Mouse (Mus musculus) CH12.LX (cell line): ENCODE results near the gene Irf4. TPM values are rescaled to one million over a fixed set of nuclear protein-coding genes. Genes with fewer than 3 reads are reported as not detected.

Source experiments
- DNase-seq: peaks from one replicate; pipeline ENCODE4 v3.0.0-alpha.2; 2013; ENCODE audit errors: extremely low read depth
- H3K27ac ChIP-seq: 2 replicates; pipeline ENCODE4 v1.5.1; 2012; ENCODE audit warnings: low read depth, mild to moderate bottlenecking, control low read depth, moderate library complexity; ENCODE audit not compliant: insufficient read depth
- H3K27me3 ChIP-seq: replicated peaks from 2 replicates; pipeline ENCODE3; 2012; ENCODE audit warnings: inconsistent platforms
- H3K36me3 ChIP-seq, 2 experiments: replicated peaks in 1 of 2; 2 replicates each; pipeline versions ENCODE3 to v1.6.1; 2012; ENCODE audit warnings: inconsistent platforms in 1 of 2, low read length in 1 of 2, mild to moderate bottlenecking in 1 of 2, mixed read lengths in 1 of 2, moderate library complexity in 1 of 2; ENCODE audit not compliant: control insufficient read depth in 1 of 2, insufficient read depth in 1 of 2
- H3K4me1 ChIP-seq, 2 experiments: 2 replicates each; pipeline ENCODE4 v1.6.1; 2012; ENCODE audit warnings: inconsistent platforms in 1 of 2, moderate library complexity in 1 of 2; ENCODE audit not compliant: insufficient read depth in 2 of 2, control insufficient read depth in 1 of 2
- H3K4me2 ChIP-seq: 2 replicates; pipeline ENCODE4 v1.6.1; 2012; ENCODE audit warnings: low read depth, mild to moderate bottlenecking, control low read depth; ENCODE audit not compliant: poor library complexity, insufficient read depth, severe bottlenecking
- H3K4me3 ChIP-seq, 3 experiments: fragments of 150-350 bp in 1 of 3; sonication (generic) in 1 of 3; replicated peaks in 1 of 3; 2 replicates each; pipeline versions ENCODE3 to v1.5.1; 2011 to 2012; ENCODE audit warnings: low read depth in 2 of 3, low read length in 2 of 3, mild to moderate bottlenecking in 2 of 3, moderate library complexity in 2 of 3, control low read depth in 1 of 3, improper control_type of control experiment in 1 of 3, inconsistent platforms in 1 of 3, mixed read lengths in 1 of 3; ENCODE audit not compliant: poor library complexity in 1 of 3
- H3K79me2 ChIP-seq: replicated peaks from 2 replicates; pipeline ENCODE4 v1.6.1; 2012; ENCODE audit warnings: mild to moderate bottlenecking, moderate library complexity; ENCODE audit not compliant: control insufficient read depth, poor library complexity, insufficient read depth, severe bottlenecking; ENCODE audit errors: extremely low read depth
- H3K9ac ChIP-seq: 2 replicates; pipeline ENCODE4 v1.6.1; 2012; ENCODE audit warnings: low read depth, mild to moderate bottlenecking, control low read depth, moderate library complexity; ENCODE audit not compliant: insufficient read depth
- H3K9me3 ChIP-seq: replicated peaks from 2 replicates; pipeline ENCODE3; 2012; ENCODE audit warnings: low read length, inconsistent platforms, mixed read lengths
- BHLHE40 ChIP-seq: IDR thresholded peaks from 2 replicates; pipeline ENCODE4 v1.6.1; 2011; ENCODE audit warnings: mild to moderate bottlenecking, low read depth, low read length, improper control_type of control experiment
- CHD2 ChIP-seq: IDR thresholded peaks from 2 replicates; pipeline ENCODE4 v1.6.1; 2011; ENCODE audit warnings: low read length, improper control_type of control experiment
- CTCF ChIP-seq, 2 experiments: IDR thresholded peaks in 1 of 2; conservative IDR thresholded peaks in 1 of 2; 2 replicates each; pipeline ENCODE4 v1.5.1; 2011 to 2012; ENCODE audit warnings: low read depth in 2 of 2, low read length in 2 of 2, improper control_type of control experiment in 1 of 2, inconsistent platforms in 1 of 2, mild to moderate bottlenecking in 1 of 2, moderate library complexity in 1 of 2
- E2F4 ChIP-seq: IDR thresholded peaks from 2 replicates; pipeline ENCODE4 v1.6.1; 2011; ENCODE audit warnings: low read depth, low read length, improper control_type of control experiment; ENCODE audit not compliant: insufficient replicate concordance
- ELF1 ChIP-seq: IDR thresholded peaks from 2 replicates; pipeline ENCODE4 v1.6.1; 2014; ENCODE audit warnings: low read depth, mild to moderate bottlenecking, inconsistent platforms, low read length, improper control_type of control experiment
- ETS1 ChIP-seq: conservative IDR thresholded peaks from 2 replicates; pipeline ENCODE4 v1.6.1; 2012; ENCODE audit warnings: low read depth, mild to moderate bottlenecking, inconsistent platforms, low read length, improper control_type of control experiment, moderate library complexity
- GABPA ChIP-seq: IDR thresholded peaks from 2 replicates; pipeline ENCODE4 v1.6.1; 2012; ENCODE audit warnings: low read depth, low read length, improper control_type of control experiment, inconsistent platforms; ENCODE audit not compliant: insufficient replicate concordance
- HCFC1 ChIP-seq: IDR thresholded peaks from 2 replicates; pipeline ENCODE4 v1.6.1; 2012; ENCODE audit warnings: low read depth, mild to moderate bottlenecking, inconsistent platforms, low read length, improper control_type of control experiment
- JUND ChIP-seq: conservative IDR thresholded peaks from 2 replicates; pipeline ENCODE4 v1.6.1; 2011; ENCODE audit warnings: low read depth, low read length, improper control_type of control experiment
- KAT2A ChIP-seq: IDR thresholded peaks from 2 replicates; pipeline ENCODE4 v1.6.1; 2012; ENCODE audit warnings: low read length, improper control_type of control experiment, inconsistent platforms; ENCODE audit not compliant: insufficient replicate concordance
- MAFK ChIP-seq: IDR thresholded peaks from 2 replicates; pipeline ENCODE4 v1.6.1; 2011; ENCODE audit warnings: low read length, improper control_type of control experiment; ENCODE audit not compliant: insufficient replicate concordance
- MAZ ChIP-seq: IDR thresholded peaks from 2 replicates; pipeline ENCODE4 v1.6.1; 2012; ENCODE audit warnings: low read depth, mild to moderate bottlenecking, inconsistent platforms, low read length, improper control_type of control experiment, moderate library complexity
- MEF2A ChIP-seq: IDR thresholded peaks from 2 replicates; pipeline ENCODE4 v1.6.1; 2014; ENCODE audit warnings: low read depth, mild to moderate bottlenecking, inconsistent platforms, low read length, improper control_type of control experiment, borderline replicate concordance
- NELFE ChIP-seq: IDR thresholded peaks from 2 replicates; pipeline ENCODE4 v1.6.1; 2011; ENCODE audit warnings: low read depth, low read length, improper control_type of control experiment
- PAX5 ChIP-seq: IDR thresholded peaks from 2 replicates; pipeline ENCODE4 v1.6.1; 2012; ENCODE audit warnings: low read length, inconsistent platforms, mixed read lengths
- RAD21 ChIP-seq: IDR thresholded peaks from 2 replicates; pipeline ENCODE4 v1.6.1; 2011; ENCODE audit warnings: low read depth, mild to moderate bottlenecking, low read length, improper control_type of control experiment, moderate library complexity
- RCOR1 ChIP-seq: conservative IDR thresholded peaks from 2 replicates; pipeline ENCODE4 v1.6.1; 2012; ENCODE audit warnings: low read depth, mild to moderate bottlenecking, inconsistent platforms, low read length, improper control_type of control experiment
- UBTF ChIP-seq: IDR thresholded peaks from 2 replicates; pipeline ENCODE4 v1.6.1; 2012; ENCODE audit warnings: low read depth, mild to moderate bottlenecking, inconsistent platforms, low read length, improper control_type of control experiment, moderate library complexity
- USF2 ChIP-seq: conservative IDR thresholded peaks from 2 replicates; pipeline ENCODE4 v1.6.1; 2011; ENCODE audit warnings: low read depth, low read length, improper control_type of control experiment
- ZC3H11A ChIP-seq: IDR thresholded peaks from 2 replicates; pipeline ENCODE4 v1.6.1; 2012; ENCODE audit warnings: low read depth, mild to moderate bottlenecking, inconsistent platforms, low read length, improper control_type of control experiment
- ZMIZ1 ChIP-seq: IDR thresholded peaks from 2 replicates; pipeline ENCODE4 v1.6.1; 2012; ENCODE audit warnings: low read depth, mild to moderate bottlenecking, inconsistent platforms, low read length, improper control_type of control experiment
- ZNF384 ChIP-seq: IDR thresholded peaks from 2 replicates; pipeline ENCODE4 v1.6.1; 2012; ENCODE audit warnings: low read depth, low read length, improper control_type of control experiment, inconsistent platforms
- dilution Hi-C: fragments of 300-500 bp; cut with MboI; formaldehyde crosslinking; loops from 2 replicates; pipeline ENCODE4 v1.14.3; 2020; ENCODE audit warnings: low sequenced_read_pairs; ENCODE audit not compliant: extremely low pct_unique_long_range_greater_than_20kb, extremely low pct_ligation_motif_present
- in situ Hi-C: fragments of 300-500 bp; cut with MboI; formaldehyde crosslinking; loops from 3 replicates; pipeline ENCODE4 v1.14.3; 2019; ENCODE audit warnings: low sequenced_read_pairs, low pct_ligation_motif_present, low pct_unique_long_range_greater_than_20kb, mixed read lengths
- polyA plus RNA-seq: library from polyadenylated mRNA; unstranded; fragments of >175 nt; gene quantifications from 2 replicates; pipeline ENCODE4 v1.2.1, GENCODE M21; 2012; ENCODE audit warnings: low read depth; ENCODE audit not compliant: insufficient read length
- total RNA-seq, 2 experiments: library from RNA; depleted of rRNA; stranded (reverse); fragments of 300-350 nt in 1 of 2; fragments of >200 nt in 1 of 2; gene quantifications; 2 replicates each; pipeline ENCODE4 v1.2.3; 2012 to 2014

The Irf4 gene
- total and polyA plus RNA-seq, 3 experiments: 81.7 to 142 (median 115) TPM

DNA sequence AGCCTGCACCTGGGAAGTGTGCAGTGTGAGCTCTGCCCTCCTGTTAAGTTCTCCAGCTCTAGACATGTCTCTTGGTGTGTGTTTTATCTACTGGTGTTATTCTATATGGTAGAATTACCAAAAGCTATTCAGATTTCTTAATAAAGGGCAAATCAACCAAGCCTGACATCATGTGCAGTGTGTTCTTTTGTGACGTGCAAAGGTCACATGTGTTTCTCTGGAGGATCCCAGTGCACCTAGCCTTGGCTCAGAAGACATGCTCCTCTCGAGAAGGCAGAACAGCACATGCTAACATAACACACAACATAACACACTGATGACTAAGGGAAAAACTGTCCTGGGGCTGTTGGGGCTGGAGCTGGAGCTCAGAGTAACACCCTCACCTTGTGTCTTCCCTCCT is 38.0 kb upstream of the Irf4 start (continued):
- TF ChIP-seq ELF1: no peak
- TF ChIP-seq GABPA: no peak

DNA sequence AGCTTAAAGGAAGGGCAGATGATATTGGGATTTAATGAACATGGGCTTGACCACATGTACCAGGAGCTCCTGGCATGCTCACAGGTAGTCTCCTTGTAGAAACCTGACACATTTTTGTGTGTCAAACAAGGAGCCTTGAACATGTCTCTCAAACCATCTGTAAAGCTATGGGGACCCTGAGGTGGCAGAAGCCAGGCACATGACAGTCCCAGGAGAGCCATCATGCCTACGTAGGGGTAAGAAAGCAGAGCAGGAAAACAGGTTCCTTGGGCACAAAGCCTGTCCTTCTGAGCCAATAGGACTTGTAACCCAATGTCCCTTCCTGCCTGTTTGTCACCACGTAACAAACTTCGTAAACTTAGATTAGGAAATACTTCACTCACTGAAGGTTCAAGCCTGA is 37.3 kb upstream of the Irf4 start:
- no peaks in the 10 kb centered on the region for H3K9me3 ChIP-seq
- H3K36me3 ChIP-seq: peaks cover 33 to 46% of the 10 kb centered on the region in 2 experiments
- no peak overlapping the region for H3K9ac ChIP-seq
- dilution Hi-C loops: no loop called here
- no peak for TF ChIP-seq JUND
- no peak for TF ChIP-seq USF2
- TF ChIP-seq MAZ: no peak
- TF ChIP-seq E2F4: no peak
- TF ChIP-seq HCFC1: no peak
- TF ChIP-seq KAT2A: no peak
- no peak for TF ChIP-seq ZMIZ1
- TF ChIP-seq RCOR1: no peak
- no peak for TF ChIP-seq MEF2A
- no peak for TF ChIP-seq NELFE
- no peak for TF ChIP-seq MAFK
- TF ChIP-seq PAX5: no peak
- no peak for TF ChIP-seq UBTF
- no peak for TF ChIP-seq RAD21
- no peak for TF ChIP-seq ZC3H11A
- TF ChIP-seq ETS1: no peak
- no peak for TF ChIP-seq CTCF (conservative IDR thresholded peaks at IDR 0.05 in 1 of 2, IDR thresholded peaks at IDR 0.05 in 1 of 2; ENCODE audit: low read depth in 2 of 2, low read length in 2 of 2)
- no peak for TF ChIP-seq ZNF384
- no peak for TF ChIP-seq CHD2
- TF ChIP-seq BHLHE40: no peak
- in situ Hi-C loops: loop anchor here (10.0 kb wide), 1 partner anchor 107 kb away; no protein-coding TSS in a partner anchor
- H3K4me2 ChIP-seq: no peak overlapping the region
- H3K4me3 ChIP-seq: no peak overlapping the region
- no peaks in the 10 kb centered on the region for H3K27me3 ChIP-seq
- H3K27ac ChIP-seq: no peak overlapping the region
- peaks cover 33 to 67% of the 10 kb centered on the region in 2 experiments for H3K4me1 ChIP-seq
- no peak for DNase-seq
- no peaks in the 10 kb centered on the region for H3K79me2 ChIP-seq
